Mouse (Mus musculus) lung, postnatal 14 days (tissue): ENCODE measurements at regions not wholly inside any gene's neighbourhood (a gene's known extent, or its start where the extent isn't known, plus 50 kb on each side); places are given as distances from the start of the nearest gene placed in this dataset.

Experiments used
- DNase-seq: peaks from one replicate; pipeline ENCODE4 v3.0.0; 2021

- DNase-seq: no peak
These were observed 288.9 kb upstream of the Dynlrb2 start for GRCm38 (mm10) chr8:116215909-116216308.

DNA sequence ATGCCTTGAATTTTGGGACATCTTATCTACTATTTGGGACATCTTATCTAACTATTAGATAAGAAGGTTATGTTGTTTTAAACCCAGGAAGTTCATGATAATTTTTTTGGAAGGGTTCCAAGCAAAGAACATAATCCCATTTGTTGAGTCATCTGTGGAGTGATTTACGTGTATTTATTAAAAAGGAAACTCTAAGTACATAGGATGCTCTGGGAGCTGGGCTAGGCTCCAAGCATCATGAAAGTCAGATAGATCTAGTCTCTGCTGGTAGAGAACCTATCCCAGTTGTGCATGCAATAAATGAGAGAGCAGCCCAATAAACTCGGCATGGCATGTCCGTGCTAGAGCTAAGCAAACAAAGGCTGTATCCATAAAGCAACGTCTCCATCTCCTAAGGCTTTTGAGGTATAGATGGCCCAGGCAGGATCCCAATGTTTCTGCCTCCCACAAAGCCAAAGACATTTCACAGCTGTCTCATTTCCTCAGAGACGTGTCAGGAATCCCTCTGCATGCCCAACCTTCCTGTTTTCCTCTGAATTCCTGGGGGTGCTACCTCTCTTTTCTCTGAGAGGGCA lies 289.4 kb upstream of the Dynlrb2 start:
- no peak for DNase-seq

DNA sequence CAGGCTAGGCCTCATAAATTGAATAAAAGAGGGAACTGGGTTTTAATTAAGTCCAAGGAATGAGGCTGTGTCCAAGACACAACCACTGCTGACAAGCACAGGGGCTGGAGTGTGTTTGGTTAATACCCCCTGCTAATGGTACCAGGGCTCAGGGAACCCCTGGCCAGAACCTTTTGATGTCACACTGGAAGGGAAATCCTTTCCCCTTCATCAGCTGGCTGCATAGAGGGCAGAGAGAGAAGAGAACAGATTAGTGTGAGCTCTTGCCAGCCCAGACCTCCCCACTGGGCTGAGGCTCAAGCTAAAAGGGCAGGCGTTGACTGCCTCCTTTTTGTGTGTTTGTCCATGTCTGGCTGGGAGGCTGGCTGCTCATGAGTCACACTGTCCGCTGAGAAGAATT lies 301.1 kb upstream of the Dynlrb2 start:
- DNase-seq: no peak

DNA sequence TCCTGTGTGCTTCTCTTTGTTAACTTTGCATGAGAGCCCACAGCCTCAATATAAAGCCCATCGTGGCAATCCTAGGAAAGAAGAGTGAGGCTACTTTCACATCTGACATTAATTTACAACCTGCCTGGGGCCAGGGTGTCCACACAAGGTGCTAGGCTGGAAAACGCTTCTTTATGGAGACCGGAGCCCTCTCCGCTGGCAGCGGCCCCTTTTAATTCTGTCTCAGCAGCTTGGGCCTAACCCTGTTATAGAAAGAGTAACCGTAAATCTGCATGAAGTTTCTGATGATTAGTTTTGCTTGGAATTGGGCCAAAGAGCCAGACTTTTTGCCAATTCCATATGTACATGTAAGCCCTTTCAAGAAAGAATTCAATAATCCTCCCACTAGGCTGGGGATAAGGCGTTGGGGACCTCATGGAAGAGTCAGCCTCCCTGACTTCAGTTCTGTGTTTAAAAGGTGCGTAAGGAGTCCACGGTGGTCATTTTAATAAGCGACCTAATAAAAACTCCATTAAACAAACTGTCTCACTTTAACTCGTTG lies 304.2 kb upstream of the Dynlrb2 start:
- DNase-seq: no peak

DNA sequence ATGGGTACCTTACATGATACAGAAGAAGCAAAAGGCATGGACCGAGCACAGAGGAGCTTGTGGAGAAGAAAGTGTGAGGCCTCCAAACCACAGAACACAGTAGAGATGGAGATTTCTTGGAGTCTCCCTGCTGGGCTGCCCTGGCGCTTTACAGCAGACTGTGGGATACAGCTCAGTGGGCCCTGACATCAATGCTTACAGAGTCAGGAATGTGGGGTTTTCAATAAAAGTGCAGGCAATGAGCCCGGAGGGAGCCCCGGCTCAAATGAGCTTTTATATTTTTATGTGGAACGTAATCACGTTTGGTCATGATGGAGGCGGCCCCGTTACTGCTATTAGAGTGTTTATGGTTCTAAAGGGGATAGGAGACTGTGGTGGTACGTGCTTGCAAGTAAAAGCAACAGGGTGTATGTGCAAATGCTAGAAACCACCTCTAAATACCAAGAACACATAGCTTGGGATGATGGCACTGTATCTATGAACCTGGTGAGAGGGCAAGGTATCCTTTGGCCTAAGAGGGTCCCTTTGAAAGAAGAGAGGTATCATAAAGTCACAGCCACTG lies 308.1 kb upstream of the Dynlrb2 start:
- DNase-seq: no peak

DNA sequence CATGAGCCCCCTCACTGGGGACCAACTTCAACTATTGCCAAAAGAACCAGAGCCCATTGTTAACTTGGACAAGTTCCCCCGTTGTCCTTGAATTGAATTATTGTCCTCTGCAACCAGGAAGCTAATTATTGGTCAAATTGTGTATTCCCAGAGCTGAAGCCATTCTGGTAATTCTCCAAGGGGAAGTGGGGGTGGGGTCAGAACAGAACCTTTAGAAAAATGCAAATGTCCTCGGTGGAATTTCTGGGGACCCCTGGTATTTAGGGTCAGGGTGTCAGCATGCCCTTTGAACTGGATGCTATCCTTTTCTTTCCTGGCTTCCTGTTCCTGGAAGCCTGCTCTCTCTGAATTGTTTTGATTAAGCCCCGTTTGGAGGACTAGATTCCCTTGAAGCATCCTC lies 312.7 kb upstream of the Dynlrb2 start:
- DNase-seq: no peak

GRCm38 (mm10) chr8:116185206-116185605 lies 319.6 kb upstream of the Dynlrb2 start:
- DNase-seq: no peak

- DNase-seq: no peak
These were observed 320.5 kb upstream of the Dynlrb2 start for GRCm38 (mm10) chr8:116184241-116184640.

DNA sequence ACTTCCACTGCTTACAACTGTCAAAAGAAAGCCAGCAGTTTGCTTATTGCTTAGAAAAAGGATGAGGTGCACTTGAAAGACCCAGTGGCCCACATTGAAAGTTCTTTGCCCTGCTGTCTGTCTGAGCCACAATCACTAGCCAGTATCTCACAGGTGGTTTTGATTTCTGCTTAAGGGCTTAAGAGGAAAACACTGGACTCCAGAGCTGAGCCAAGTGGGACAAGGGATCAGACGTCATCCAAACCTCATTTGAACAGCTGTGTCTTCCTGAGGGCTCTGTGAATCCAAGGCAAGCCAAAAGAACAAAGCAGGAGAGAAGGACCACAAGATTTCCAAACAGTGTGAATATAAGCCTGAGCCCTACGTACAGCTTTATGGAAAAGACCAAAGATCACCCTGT lies 326.8 kb upstream of the Dynlrb2 start:
- no peak for DNase-seq

GRCm38 (mm10) chr8:116174891-116175290 lies 329.9 kb upstream of the Dynlrb2 start:
- no peak for DNase-seq

GRCm38 (mm10) chr8:116173961-116174360 lies 330.8 kb upstream of the Dynlrb2 start:
- no peak for DNase-seq

DNA sequence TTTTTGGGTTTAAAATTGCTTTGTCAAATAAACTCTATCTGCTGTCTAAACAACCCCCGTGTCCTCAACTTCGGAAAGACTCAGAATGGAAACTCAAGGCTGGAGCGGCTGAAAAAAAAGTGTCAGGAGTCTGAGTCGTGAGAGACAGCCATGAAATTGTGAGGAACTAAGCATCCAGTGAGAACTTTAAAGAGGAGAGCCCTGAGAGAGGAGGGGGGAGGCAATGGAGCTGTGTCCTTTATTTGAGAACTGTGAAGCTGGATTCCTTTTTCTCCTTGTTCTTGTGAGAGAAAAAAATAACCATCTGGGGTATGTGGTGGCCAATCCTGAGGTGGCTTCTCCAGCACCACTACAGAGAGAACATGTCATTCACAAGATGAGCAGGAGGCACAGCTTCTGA lies 336.9 kb upstream of the Dynlrb2 start:
- no peak for DNase-seq

DNA sequence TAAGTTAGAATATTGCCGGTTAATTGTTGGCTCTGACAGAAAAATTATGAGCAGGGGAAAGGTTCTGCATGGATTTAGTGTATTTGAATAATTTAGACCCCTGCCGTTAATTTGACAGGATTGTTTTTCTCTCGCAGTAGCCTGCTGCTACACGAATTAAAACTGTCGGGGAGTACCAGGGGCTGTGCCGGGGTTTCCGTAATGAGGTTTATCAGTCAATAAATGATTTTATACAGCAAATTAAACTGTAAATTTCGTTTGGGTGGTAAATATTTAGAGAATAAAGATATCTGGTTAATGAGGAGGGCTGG lies 339.8 kb upstream of the Dynlrb2 start:
- DNase-seq: no peak

- DNase-seq: no peak
These were observed 340.4 kb upstream of the Dynlrb2 start for GRCm38 (mm10) chr8:116164190-116164988.

DNA sequence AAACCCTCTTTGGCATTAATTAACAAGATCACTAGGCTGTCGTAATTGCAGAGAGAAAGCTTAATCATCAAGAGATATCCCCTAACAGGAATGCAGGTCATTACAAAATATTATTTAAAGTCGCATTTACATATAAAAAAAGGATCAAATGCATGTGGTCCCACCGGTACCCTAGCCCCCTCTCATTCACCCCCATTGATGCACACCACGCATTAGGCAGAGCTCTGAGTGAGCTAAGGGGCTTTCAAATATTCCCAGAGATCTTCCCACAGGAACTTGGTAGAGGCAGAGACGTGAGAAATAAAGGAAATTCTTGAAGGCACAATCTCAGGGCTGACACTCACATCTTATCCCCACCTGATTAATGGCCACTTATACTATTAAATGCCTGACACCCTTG lies 343.8 kb upstream of the Dynlrb2 start:
- DNase-seq: no peak

DNA sequence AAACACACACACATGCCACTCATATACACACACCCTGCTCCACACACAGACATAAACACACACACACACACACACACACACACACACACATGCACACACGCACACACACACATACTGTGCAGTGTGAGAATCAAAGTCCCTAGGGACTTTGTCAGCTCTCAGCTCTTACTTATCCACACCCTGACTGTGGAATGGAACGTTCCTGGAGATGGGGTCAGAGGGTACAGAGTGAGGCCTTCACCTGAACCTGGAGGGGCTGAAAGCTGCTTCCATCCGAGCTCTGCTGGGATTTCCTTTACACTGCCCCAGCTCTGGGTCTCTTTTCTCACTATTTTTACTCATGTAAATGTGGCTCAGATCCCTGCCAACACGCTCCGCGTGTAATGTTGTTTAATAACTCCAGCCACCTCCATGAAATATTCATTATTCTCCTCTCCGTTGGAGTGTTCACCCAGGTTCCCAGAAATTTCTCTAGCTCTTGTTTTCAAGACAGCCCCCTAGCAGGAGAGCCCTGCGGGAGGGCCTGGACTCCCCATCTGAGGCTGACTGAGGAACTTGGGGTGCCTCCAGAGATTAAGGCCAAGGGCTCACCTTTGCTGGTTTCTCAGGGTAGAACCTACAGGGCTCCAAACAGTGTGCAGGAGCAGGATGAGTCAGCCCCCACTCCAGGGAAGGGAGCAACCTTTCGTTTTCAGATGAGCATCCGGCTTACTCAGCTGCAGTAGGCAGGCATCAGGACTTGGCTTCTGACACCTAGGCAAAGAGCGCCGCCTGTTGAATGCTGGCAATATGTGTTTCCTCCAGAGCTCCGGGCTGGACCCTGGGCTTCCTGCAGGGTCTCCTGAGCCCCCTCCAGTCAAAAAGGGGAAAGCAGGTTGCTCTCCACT lies 360.8 kb upstream of the Dynlrb2 start:
- DNase-seq: peak; percentile 67

GRCm38 (mm10) chr8:116141363-116141762 lies 363.4 kb upstream of the Dynlrb2 start:
- DNase-seq: no peak

GRCm38 (mm10) chr8:116139934-116140333 lies 364.8 kb upstream of the Dynlrb2 start:
- no peak for DNase-seq

- no peak for DNase-seq
These were observed 367.0 kb upstream of the Dynlrb2 start for GRCm38 (mm10) chr8:116137765-116138164.

GRCm38 (mm10) chr8:116133503-116133902 lies 371.3 kb upstream of the Dynlrb2 start:
- DNase-seq: no peak

DNA sequence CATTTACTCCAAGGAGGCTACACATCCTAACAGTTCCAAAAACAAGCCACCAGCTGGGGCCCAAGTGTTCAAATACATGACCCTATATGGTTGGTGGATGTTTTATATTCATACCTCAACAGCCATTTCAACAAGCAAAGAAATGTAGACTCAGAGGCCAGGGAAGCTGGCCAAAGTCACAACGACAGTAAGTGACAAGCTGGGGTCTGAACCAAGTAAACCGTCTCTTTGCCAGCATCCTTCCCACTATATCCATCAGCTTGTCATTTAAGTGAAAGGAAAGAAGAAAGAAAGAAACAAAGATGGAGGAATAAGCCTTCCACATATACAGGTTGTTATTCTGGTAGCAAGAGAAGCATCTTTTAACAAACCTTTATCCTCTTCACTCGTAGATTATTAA lies 371.7 kb upstream of the Dynlrb2 start:
- DNase-seq: no peak

- no peak for DNase-seq
These were observed 384.7 kb upstream of the Dynlrb2 start for GRCm38 (mm10) chr8:116120067-116120466.

DNA sequence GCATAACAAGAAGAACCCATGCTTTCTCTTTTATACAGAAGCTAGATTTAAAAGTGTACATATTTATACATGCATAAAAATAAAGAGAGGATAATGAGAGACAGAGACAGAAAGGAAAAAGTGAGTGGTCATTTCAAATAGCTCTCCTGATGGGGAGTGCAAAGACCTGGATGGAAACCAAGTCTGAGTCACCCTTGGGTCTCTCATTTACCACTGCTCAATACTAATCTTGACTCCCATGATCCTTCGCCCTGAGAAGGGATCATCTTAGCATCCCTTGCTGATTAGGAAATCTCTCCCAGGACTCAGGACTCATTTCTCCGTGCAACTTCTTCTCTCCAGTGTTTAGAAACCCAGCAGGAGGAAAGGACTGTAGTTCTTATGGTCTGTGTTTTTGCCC lies 386.9 kb upstream of the Dynlrb2 start:
- DNase-seq: no peak
